Mouse (Mus musculus) lung, adult 2 months (tissue): Measurements from ENCODE around the gene Tnpo2. TPM values are rescaled to one million over a fixed set of nuclear protein-coding genes. Genes with fewer than 3 reads are reported as not detected.
A peak's percentile ranks its signal among the peaks of the same experiment; 100 is the strongest.

ENCODE experiments used
- DNase-seq: peaks from one replicate; pipeline ENCODE4 v3.0.0; 2022
- H3K4me1 ChIP-seq: fragments of 200-500 bp; 2 replicates; pipeline ENCODE4 v1.6.1; 2011; ENCODE audit warnings: low read length; ENCODE audit not compliant: control insufficient read depth, insufficient read depth
- H3K4me3 ChIP-seq: fragments of 200-500 bp; replicated peaks from 2 replicates; pipeline ENCODE3; 2011; ENCODE audit warnings: low read depth, mild to moderate bottlenecking, control low read depth, low read length; ENCODE audit errors: extremely low read depth
- CTCF ChIP-seq: fragments of 200-500 bp; IDR thresholded peaks from 2 replicates; pipeline ENCODE4 v1.5.1; 2011; ENCODE audit warnings: mild to moderate bottlenecking, low read length, control low read depth; ENCODE audit not compliant: insufficient read depth
- POLR2A ChIP-seq: fragments of 200-500 bp; IDR thresholded peaks from 2 replicates; pipeline ENCODE4 v1.6.1; 2011; ENCODE audit warnings: low read depth, mild to moderate bottlenecking, control low read depth, low read length, borderline replicate concordance; ENCODE audit errors: extremely low read depth
- WGBS: fragments of 180-500 bp; shearing (Covaris S2); methylation state at CpG from one replicate; pipeline ENCODE4 v1.1.7; 2018; 5-methylcytosine and 5-hydroxymethylcytosine counted together
- polyA plus RNA-seq: library from polyadenylated mRNA; depleted of rRNA; stranded (reverse); fragments of >200 nt; gene quantifications from 2 replicates; pipeline ENCODE4 v1.2.3, GENCODE M21; 2012

Tnpo2 gene
- polyA plus RNA-seq, 1 experiment = 68.3 TPM

- peak within 1 kb of the TSS; percentile 95 for H3K4me3 ChIP-seq
- TF ChIP-seq POLR2A (peak; percentile 87), CTCF (no peak)
- peak; percentile 97 for DNase-seq
- peaks cover 12% of the 10 kb centered on the region for H3K4me1 ChIP-seq
- WGBS = under 1% methylated on average over 75 of the region's 75 CpGs
These were observed 9.8 kb upstream of the Tnpo2 start, which contains the start of gene Trir for GRCm38 (mm10) chr8:85026670-85027515. TSS of gene Trir (plus strand) at chr8:85026823.

- DNase-seq = no peak
- H3K4me1 ChIP-seq = peaks cover 12% of the 10 kb centered on the region
- peak overlapping the region; percentile 85 for H3K4me3 ChIP-seq
- WGBS = under 1% methylated on average over 13 of the region's 13 CpGs
- TF ChIP-seq POLR2A = no peak
- no peak for TF ChIP-seq CTCF
These were observed 9.2 kb upstream of the Tnpo2 start for GRCm38 (mm10) chr8:85027516-85027855.

GRCm38 (mm10) chr8:85027922-85028321 is 8.8 kb upstream of the Tnpo2 start:
- no peak for DNase-seq
- Histone ChIP-seq H3K4me3 (peak overlapping the region; percentile 85), H3K4me1 (peaks cover 12% of the 10 kb centered on the region)
- WGBS = 10% methylated on average over 2 of the region's 2 CpGs
- TF ChIP-seq CTCF = no peak
- no peak for TF ChIP-seq POLR2A

GRCm38 (mm10) chr8:85029271-85029670 is 7.4 kb upstream of the Tnpo2 start:
- no peak for DNase-seq
- 65% methylated on average over 14 of the region's 14 CpGs for WGBS
- Histone ChIP-seq H3K4me1 (peaks cover 12% of the 10 kb centered on the region), H3K4me3 (no peak overlapping the region)
- TF ChIP-seq POLR2A (no peak), CTCF (no peak)

GRCm38 (mm10) chr8:85032622-85033311 is 3.9 kb upstream of the Tnpo2 start:
- no peak for DNase-seq
- Histone ChIP-seq H3K4me1 (peaks cover 20% of the 10 kb centered on the region), H3K4me3 (no peak overlapping the region)
- no peak for TF ChIP-seq CTCF
- TF ChIP-seq POLR2A = no peak
- WGBS = 64% methylated on average over 4 of the region's 4 CpGs

GRCm38 (mm10) chr8:85033867-85034266 is 2.8 kb upstream of the Tnpo2 start:
- 59% methylated on average over 1 of the region's 1 CpGs for WGBS
- peak; percentile 14 for DNase-seq
- Histone ChIP-seq H3K4me1 (peaks cover 17% of the 10 kb centered on the region), H3K4me3 (no peak overlapping the region)
- TF ChIP-seq CTCF (no peak), POLR2A (no peak)

- DNase-seq = peak; percentile 53
- Histone ChIP-seq H3K4me3 (peak overlapping the region; percentile 52), H3K4me1 (peaks cover 13% of the 10 kb centered on the region)
- TF ChIP-seq POLR2A (peak; percentile 53; the same call in 1 of the 2 replicates), CTCF (no peak)
- WGBS = under 1% methylated on average over 13 of the region's 13 CpGs
These were observed 2.0 kb upstream of the Tnpo2 start for GRCm38 (mm10) chr8:85034764-85035163.

GRCm38 (mm10) chr8:85035165-85035727 is 1.5 kb upstream of the Tnpo2 start:
- TF ChIP-seq CTCF (no peak), POLR2A (no peak)
- WGBS = 3% methylated on average over 12 of the region's 12 CpGs
- Histone ChIP-seq H3K4me1 (peaks cover 13% of the 10 kb centered on the region), H3K4me3 (peak overlapping the region; percentile 52)
- DNase-seq = no peak

GRCm38 (mm10) chr8:85035728-85036310 is 896 bp upstream of the Tnpo2 start:
- Histone ChIP-seq H3K4me1 (peaks cover 13% of the 10 kb centered on the region), H3K4me3 (peak overlapping the region; percentile 93)
- DNase-seq = peak; percentile 30
- WGBS = under 1% methylated on average over 15 of the region's 15 CpGs
- no peak for TF ChIP-seq CTCF
- no peak for TF ChIP-seq POLR2A
